Mouse (Mus musculus) ES-Bruce4 (cell line): ENCODE measurements around the gene Snx4. TPM values are rescaled to one million over a fixed set of nuclear protein-coding genes. Genes with fewer than 3 reads are reported as not detected.

Experiments used
- H3K27ac ChIP-seq: 2 replicates; pipeline ENCODE4 v1.5.1; 2012; ENCODE audit warnings: low read length, inconsistent platforms; ENCODE audit not compliant: insufficient read depth
- H3K27me3 ChIP-seq: 2 replicates; pipeline ENCODE4 v1.6.1; 2012; ENCODE audit warnings: mild to moderate bottlenecking, low read length, inconsistent platforms; ENCODE audit not compliant: control insufficient read depth, poor library complexity, insufficient read depth, severe bottlenecking
- H3K36me3 ChIP-seq: 2 replicates; pipeline ENCODE4 v1.6.1; 2012; ENCODE audit warnings: inconsistent platforms, mild to moderate bottlenecking, low read length, moderate library complexity; ENCODE audit not compliant: control insufficient read depth, poor library complexity, insufficient read depth, severe bottlenecking
- H3K4me1 ChIP-seq: one replicate; pipeline ENCODE4 v1.8.1; 2011; ENCODE audit warnings: low read length; ENCODE audit not compliant: control insufficient read depth, insufficient read depth
- H3K4me3 ChIP-seq: 2 replicates; pipeline ENCODE4 v1.5.1; 2011; ENCODE audit warnings: low read depth, mild to moderate bottlenecking, low read length
- H3K9ac ChIP-seq: 2 replicates; pipeline ENCODE4 v1.6.1; 2012; ENCODE audit warnings: low read depth, mild to moderate bottlenecking, inconsistent platforms; ENCODE audit not compliant: poor library complexity, severe bottlenecking
- H3K9me3 ChIP-seq: replicated peaks from 2 replicates; pipeline ENCODE4 v1.6.1; 2012; ENCODE audit warnings: mild to moderate bottlenecking, low read length, inconsistent platforms; ENCODE audit not compliant: control insufficient read depth, poor library complexity, insufficient read depth, severe bottlenecking
- CTCF ChIP-seq: IDR thresholded peaks from one replicate; pipeline ENCODE4 v1.8.1; 2011; ENCODE audit warnings: low read depth, low read length
- EP300 ChIP-seq: IDR thresholded peaks from 2 replicates; pipeline ENCODE4 v1.6.1; 2011; ENCODE audit warnings: low read depth, low read length; ENCODE audit not compliant: insufficient read depth
- POLR2A ChIP-seq: IDR thresholded peaks from one replicate; pipeline ENCODE4 v1.8.1; 2011; ENCODE audit warnings: low read length; ENCODE audit not compliant: insufficient read depth
- polyA plus RNA-seq: library from polyadenylated mRNA; stranded (reverse); fragments of >200 nt; gene quantifications from 2 replicates; pipeline ENCODE4 v1.2.4, GENCODE M21; 2011; ENCODE audit warnings: low read depth; ENCODE audit not compliant: missing spikeins, insufficient read depth, insufficient read length

Gene Snx4
- polyA plus RNA-seq, 1 experiment = 97.8 TPM

- Histone ChIP-seq H3K9me3 (no peaks in the 10 kb centered on the region), H3K27me3 (no peaks in the 10 kb centered on the region), H3K36me3 (no peaks in the 10 kb centered on the region), H3K9ac (no peak overlapping the region), H3K4me1 (peaks cover 2% of the 10 kb centered on the region), H3K4me3 (no peak overlapping the region), H3K27ac (no peak overlapping the region)
- no peak for TF ChIP-seq EP300
Observed at GRCm38 (mm10) chr16:33307761-33308160, 56.5 kb downstream of the Snx4 start.

- Histone ChIP-seq H3K27ac (no peak overlapping the region), H3K36me3 (no peaks in the 10 kb centered on the region), H3K4me3 (no peak overlapping the region), H3K27me3 (no peaks in the 10 kb centered on the region), H3K9me3 (no peaks in the 10 kb centered on the region), H3K9ac (no peak overlapping the region), H3K4me1 (peaks cover 2% of the 10 kb centered on the region)
- TF ChIP-seq POLR2A (no peak), CTCF (no peak), EP300 (peak; percentile 39)
Observed at GRCm38 (mm10) chr16:33309066-33309465, 57.8 kb downstream of the Snx4 start.

- H3K27ac ChIP-seq = no peak overlapping the region
- H3K4me3 ChIP-seq = no peak overlapping the region
- H3K27me3 ChIP-seq = no peaks in the 10 kb centered on the region
- H3K4me1 ChIP-seq = no peaks in the 10 kb centered on the region
- no peaks in the 10 kb centered on the region for H3K9me3 ChIP-seq
- no peaks in the 10 kb centered on the region for H3K36me3 ChIP-seq
- TF ChIP-seq EP300 = no peak
- no peak overlapping the region for H3K9ac ChIP-seq
Observed at GRCm38 (mm10) chr16:33315611-33316010, 64.4 kb downstream of the Snx4 start.

- H3K27me3 ChIP-seq = no peaks in the 10 kb centered on the region
- no peaks in the 10 kb centered on the region for H3K9me3 ChIP-seq
- no peak overlapping the region for H3K4me3 ChIP-seq
- H3K9ac ChIP-seq = no peak overlapping the region
- H3K36me3 ChIP-seq = no peaks in the 10 kb centered on the region
- H3K27ac ChIP-seq = no peak overlapping the region
- no peaks in the 10 kb centered on the region for H3K4me1 ChIP-seq
- TF ChIP-seq CTCF (peak; percentile 48), EP300 (no peak)
Observed at GRCm38 (mm10) chr16:33317646-33318045, 66.4 kb downstream of the Snx4 start.

- H3K4me3 ChIP-seq = no peak overlapping the region
- no peaks in the 10 kb centered on the region for H3K9me3 ChIP-seq
- no peaks in the 10 kb centered on the region for H3K36me3 ChIP-seq
- H3K9ac ChIP-seq = no peak overlapping the region
- no peaks in the 10 kb centered on the region for H3K4me1 ChIP-seq
- no peak overlapping the region for H3K27ac ChIP-seq
- H3K27me3 ChIP-seq = no peaks in the 10 kb centered on the region
- TF ChIP-seq EP300 (no peak), CTCF (no peak), POLR2A (no peak)
Observed at GRCm38 (mm10) chr16:33318059-33318458, 66.8 kb downstream of the Snx4 start.

- H3K4me1 ChIP-seq = no peaks in the 10 kb centered on the region
- H3K36me3 ChIP-seq = no peaks in the 10 kb centered on the region
- no peak overlapping the region for H3K4me3 ChIP-seq
- H3K9me3 ChIP-seq = no peaks in the 10 kb centered on the region
- H3K27ac ChIP-seq = no peak overlapping the region
- no peak overlapping the region for H3K9ac ChIP-seq
- TF ChIP-seq EP300 (no peak), POLR2A (no peak), CTCF (no peak)
- no peaks in the 10 kb centered on the region for H3K27me3 ChIP-seq
Observed at GRCm38 (mm10) chr16:33325704-33326455, 74.6 kb downstream of the Snx4 start.
